Mouse (Mus musculus) cortical plate, adult 2 months (tissue): ENCODE measurements around the gene Abat. TPM values are rescaled to one million over a fixed set of nuclear protein-coding genes. Genes with fewer than 3 reads are reported as not detected.

ENCODE experiments used
- H3K27ac ChIP-seq: fragments of 200-500 bp; 2 replicates; pipeline ENCODE4 v1.5.1; 2012; ENCODE audit warnings: low read length, control low read depth, inconsistent platforms; ENCODE audit not compliant: insufficient read depth
- H3K4me1 ChIP-seq: fragments of 200-500 bp; 2 replicates; pipeline ENCODE4 v1.6.1; 2011; ENCODE audit warnings: low read length; ENCODE audit not compliant: control insufficient read depth, insufficient read depth
- H3K4me3 ChIP-seq: fragments of 200-500 bp; 2 replicates; pipeline ENCODE4 v1.5.1; 2011; ENCODE audit warnings: mild to moderate bottlenecking, low read length, control low read depth; ENCODE audit not compliant: insufficient read depth
- CTCF ChIP-seq: fragments of 200-500 bp; IDR thresholded peaks from 2 replicates; pipeline ENCODE4 v1.5.1; 2011; ENCODE audit warnings: mild to moderate bottlenecking, control low read depth, low read length; ENCODE audit not compliant: insufficient read depth; ENCODE audit errors: extremely low read depth
- POLR2A ChIP-seq: fragments of 200-500 bp; IDR thresholded peaks from 2 replicates; pipeline ENCODE4 v1.6.1; 2011; ENCODE audit warnings: mild to moderate bottlenecking, low read length, control low read depth; ENCODE audit not compliant: insufficient read depth; ENCODE audit errors: extremely low read depth
- polyA plus RNA-seq: library from polyadenylated mRNA; depleted of rRNA; stranded (reverse); fragments of >200 nt; gene quantifications from 2 replicates; pipeline ENCODE4 v1.2.3, GENCODE M21; 2012

Abat gene
- polyA plus RNA-seq, 1 experiment, result 173 TPM

GRCm38 (mm10) chr16:8613447-8613846, 100.2 kb downstream of the Abat start:
- H3K27ac ChIP-seq, result no peak overlapping the region
- no peak for TF ChIP-seq CTCF
- TF ChIP-seq POLR2A, result no peak
- no peak overlapping the region for H3K4me3 ChIP-seq
- H3K4me1 ChIP-seq, result no peaks in the 10 kb centered on the region

- H3K4me1 ChIP-seq, result no peaks in the 10 kb centered on the region
- H3K27ac ChIP-seq, result no peak overlapping the region
- TF ChIP-seq CTCF, result no peak
- no peak overlapping the region for H3K4me3 ChIP-seq
Measured at GRCm38 (mm10) chr16:8619659-8620314, 106.6 kb downstream of the Abat start.

DNA sequence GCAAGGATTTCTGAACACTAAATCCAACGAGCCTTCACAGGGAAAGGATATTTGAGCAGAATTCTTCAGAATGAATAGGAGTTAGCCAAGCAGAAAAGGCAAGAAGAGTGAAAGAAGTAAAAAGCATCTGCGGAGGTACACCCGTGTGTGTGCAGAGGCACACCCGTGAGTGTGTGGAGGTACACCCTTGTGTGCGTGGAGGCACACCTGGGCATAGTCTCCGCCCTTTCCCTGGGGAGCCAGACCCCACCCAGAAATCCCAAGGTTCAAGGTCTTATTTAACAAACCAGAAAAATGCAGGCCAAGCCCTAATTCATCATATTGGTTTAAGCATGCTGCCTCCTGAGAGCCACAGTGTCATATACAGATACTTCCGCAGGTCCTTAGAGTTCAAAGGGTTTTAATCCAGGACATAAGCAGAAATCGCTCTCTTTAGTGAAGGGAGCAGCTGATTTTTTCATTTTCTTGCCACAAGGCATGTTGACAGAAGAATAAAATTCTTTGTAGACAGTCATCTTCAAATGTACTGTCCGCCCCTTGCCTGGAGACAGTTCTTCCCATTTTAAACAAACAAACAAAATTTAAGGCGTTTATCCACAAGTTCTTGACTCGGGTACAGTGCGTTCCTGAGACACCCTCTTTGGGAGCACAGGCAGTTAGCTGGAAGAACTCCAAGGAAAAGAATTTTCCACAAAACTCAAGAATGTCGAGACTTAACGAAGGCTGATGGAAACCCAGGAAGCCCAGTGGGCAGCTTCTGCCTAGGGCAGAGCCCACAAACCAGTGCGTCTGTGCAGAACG, 107.3 kb downstream of the Abat start:
- no peak overlapping the region for H3K4me3 ChIP-seq
- no peak overlapping the region for H3K27ac ChIP-seq
- H3K4me1 ChIP-seq, result no peaks in the 10 kb centered on the region
- TF ChIP-seq CTCF, result no peak
- TF ChIP-seq POLR2A, result no peak

DNA sequence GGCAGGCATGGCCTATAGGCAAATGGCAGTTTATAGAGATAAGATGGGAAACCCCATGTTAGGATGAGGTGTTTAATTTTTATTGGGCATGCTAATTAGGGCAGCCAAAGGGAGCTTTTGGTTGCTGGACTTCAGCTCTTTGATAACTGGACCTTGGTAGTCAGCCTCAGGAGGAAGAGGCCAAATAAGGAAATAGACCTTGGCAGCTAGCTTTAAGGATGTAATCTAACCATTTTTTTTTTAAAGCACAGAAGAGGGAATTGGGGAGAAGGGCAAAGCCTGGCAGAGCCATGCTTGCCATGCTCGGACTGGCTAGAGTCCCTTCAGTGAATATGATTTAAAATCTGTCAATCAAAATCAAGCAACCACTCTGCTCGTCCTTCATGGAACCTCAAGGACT, 117.2 kb downstream of the Abat start:
- H3K4me3 ChIP-seq, result no peak overlapping the region
- no peak overlapping the region for H3K27ac ChIP-seq
- TF ChIP-seq POLR2A (no peak), CTCF (no peak)
- H3K4me1 ChIP-seq, result no peaks in the 10 kb centered on the region

DNA sequence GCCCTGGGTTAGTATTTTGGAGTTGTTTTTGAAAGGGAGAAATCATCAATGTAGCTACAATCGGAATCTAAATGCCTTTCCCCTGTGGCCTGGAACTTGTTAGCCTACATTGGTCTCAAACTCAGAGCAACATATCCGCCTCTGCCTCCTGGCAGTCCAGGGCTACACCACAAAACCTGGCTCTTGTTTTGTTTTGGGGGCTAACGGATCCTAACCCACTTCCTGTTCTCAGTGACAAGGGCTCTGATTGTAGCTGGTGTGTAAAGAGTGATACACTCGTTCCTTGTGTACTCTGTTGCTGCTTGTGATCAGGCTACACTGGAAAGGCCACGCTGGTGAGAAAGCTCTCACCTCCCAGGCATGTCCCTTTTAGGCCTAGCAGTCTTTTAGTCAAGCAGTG, 118.2 kb downstream of the Abat start:
- no peak for TF ChIP-seq CTCF
- TF ChIP-seq POLR2A, result no peak
- Histone ChIP-seq H3K27ac (no peak overlapping the region), H3K4me1 (no peaks in the 10 kb centered on the region), H3K4me3 (no peak overlapping the region)

GRCm38 (mm10) chr16:8636867-8637216, 123.6 kb downstream of the Abat start:
- H3K27ac ChIP-seq, result peak overlapping the region; percentile 63; the same call in 1 of the 2 replicates
- peak overlapping the region; percentile 88 for H3K4me3 ChIP-seq
- peaks cover 3% of the 10 kb centered on the region for H3K4me1 ChIP-seq
- TF ChIP-seq POLR2A, result no peak
- no peak for TF ChIP-seq CTCF

DNA sequence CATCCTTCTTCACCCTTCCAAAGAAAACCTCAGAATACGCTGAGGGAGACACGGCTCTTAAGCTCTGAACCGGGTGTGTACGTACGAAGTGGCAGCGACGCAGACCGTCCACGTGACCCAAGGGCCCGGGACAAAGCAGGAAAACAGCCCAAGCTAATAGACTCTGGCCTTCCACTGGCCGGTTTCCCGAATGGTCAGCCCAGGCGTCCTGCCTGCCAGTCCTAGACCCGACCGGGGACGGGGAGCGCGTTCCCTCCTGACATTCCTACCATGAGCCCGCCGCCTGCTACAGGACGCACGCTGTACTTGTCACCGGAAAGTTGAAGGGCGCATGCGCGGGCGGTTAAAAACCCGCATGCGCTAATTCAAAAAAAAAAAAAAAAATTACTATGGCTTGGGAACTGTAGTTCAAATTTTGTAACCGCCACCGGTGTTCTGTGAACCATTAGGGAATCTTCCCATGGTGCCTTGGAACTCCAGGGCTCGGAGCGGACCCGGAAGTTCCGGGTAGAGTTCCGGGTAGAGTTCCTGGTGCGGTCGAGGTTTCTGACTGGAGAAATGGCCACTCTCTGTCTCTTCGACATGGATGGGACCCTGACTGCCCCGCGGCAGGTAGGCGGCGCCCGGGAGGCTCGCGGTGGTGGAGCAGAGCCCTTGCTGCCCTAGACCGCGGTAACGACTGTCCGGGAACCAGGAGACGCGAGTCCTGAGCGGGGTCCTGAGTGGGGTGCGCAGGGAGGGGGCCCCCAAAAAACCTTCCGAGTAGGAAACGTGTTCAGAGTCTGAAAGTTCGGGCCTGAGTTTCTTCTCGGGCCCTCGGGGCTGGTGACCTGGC, 124.2 kb downstream of the Abat start, which contains the start of the genes Pmm2 and Tmem186:
Pmm2 (plus strand) TSS at position 458 of the 835 bp plus-strand sequence.
Tmem186 (minus strand) TSS at position 496 of the 835 bp plus-strand sequence.
- H3K27ac ChIP-seq, result peak within 1 kb of the TSS; percentile 63
- H3K4me1 ChIP-seq, result peaks cover 3% of the 10 kb centered on the region
- H3K4me3 ChIP-seq, result peak within 1 kb of the TSS; percentile 88
- TF ChIP-seq POLR2A (peak; percentile 57; the same call in 1 of the 2 replicates), CTCF (no peak)

DNA sequence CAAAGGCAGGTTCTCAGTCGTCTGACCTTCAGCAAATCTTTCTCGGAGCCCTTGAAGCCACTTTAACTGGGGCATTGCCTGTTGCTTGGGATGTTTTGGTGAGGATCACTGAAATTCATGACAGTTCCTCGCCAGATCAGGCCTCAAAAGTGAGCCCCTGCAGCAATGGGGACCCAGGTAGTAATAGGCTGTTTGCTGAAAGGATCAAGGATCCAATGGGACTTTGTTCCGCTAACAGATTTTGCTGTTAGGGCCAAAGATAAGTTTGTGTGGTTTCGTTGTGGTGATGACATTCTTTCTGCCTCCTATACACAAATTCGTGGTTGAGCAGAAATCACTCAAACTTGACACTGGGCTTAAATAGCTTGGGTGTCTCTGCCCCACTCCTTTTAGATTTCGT, 124.9 kb downstream of the Abat start:
- peaks cover 3% of the 10 kb centered on the region for H3K4me1 ChIP-seq
- TF ChIP-seq POLR2A, result no peak
- peak overlapping the region; percentile 88 for H3K4me3 ChIP-seq
- H3K27ac ChIP-seq, result no peak overlapping the region

- peaks cover 3% of the 10 kb centered on the region for H3K4me1 ChIP-seq
- no peak for TF ChIP-seq CTCF
- no peak for TF ChIP-seq POLR2A
- no peak overlapping the region for H3K27ac ChIP-seq
- no peak overlapping the region for H3K4me3 ChIP-seq
Measured at GRCm38 (mm10) chr16:8639466-8640191, 126.4 kb downstream of the Abat start.
